19 mouse cellular contexts compared by ENCODE assay signal in the genomic region with DNA sequence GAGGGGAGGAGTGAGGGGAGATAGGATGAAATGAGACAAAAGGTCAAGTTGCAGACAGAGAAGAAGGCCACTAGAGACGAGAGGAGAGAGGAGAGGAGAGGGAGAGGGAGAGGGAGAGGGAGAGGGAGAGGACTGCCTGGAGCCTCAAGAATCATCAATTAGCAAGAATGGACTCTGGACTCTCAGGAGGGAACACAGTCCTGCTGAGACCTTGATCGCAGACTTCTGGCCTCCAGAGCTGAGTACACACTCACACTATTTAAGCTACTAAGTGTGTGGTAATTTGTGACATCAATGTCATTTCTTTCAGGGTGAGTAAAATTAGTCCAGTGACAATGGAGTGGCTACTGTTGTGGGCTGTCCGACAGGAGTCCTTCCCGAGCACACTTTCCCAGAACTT.
"Had no signal": no experiment of that assay in that cellular context is flagged by ENCODE, and none has a peak within 500 bp of the region (broad histone marks: within the 10 kb centered on the region; RNA-seq: fewer than 3 reads in every experiment).

No protein-coding gene starts in this region.

- H3K27ac ChIP-seq: midbrain, embryonic 10.5 days; midbrain, embryonic 12.5 days; neural tube, embryonic 13.5 days; neural tube, embryonic 15.5 days had no signal

- H3K4me2 ChIP-seq: lung, embryonic 14.5 days; midbrain, embryonic 12.5 days; neural tube, embryonic 13.5 days; neural tube, embryonic 15.5 days had no signal

- H3K9ac ChIP-seq: lung, embryonic 14.5 days; midbrain, embryonic 12.5 days; neural tube, embryonic 13.5 days; neural tube, embryonic 15.5 days had no signal

- H3K9me3 ChIP-seq: midbrain, embryonic 10.5 days; midbrain, embryonic 12.5 days; neural tube, embryonic 13.5 days; neural tube, embryonic 15.5 days had no signal

- H3K36me3 ChIP-seq: midbrain, embryonic 10.5 days; midbrain, embryonic 12.5 days; neural tube, embryonic 13.5 days; neural tube, embryonic 15.5 days had no signal

- H3K4me1 ChIP-seq: midbrain, embryonic 10.5 days; midbrain, embryonic 12.5 days; neural tube, embryonic 13.5 days; neural tube, embryonic 15.5 days had no signal

- H3K27me3 ChIP-seq: midbrain, embryonic 12.5 days; neural tube, embryonic 13.5 days; neural tube, embryonic 15.5 days had no signal

- H3K4me3 ChIP-seq: midbrain, embryonic 10.5 days; midbrain, embryonic 12.5 days; myocyte; neural tube, embryonic 13.5 days; neural tube, embryonic 15.5 days had no signal

- DNase-seq: lung, adult 18-20 months; lung, embryonic 14.5 days; lung, postnatal 10 days; lung, postnatal 4 days; midbrain, embryonic 14.5 days; retina, postnatal 1 day; right cerebral cortex, adult 18-20 months; right cerebral cortex, postnatal 25 days; right cerebral cortex, postnatal 4 days; spleen, adult 18-20 months; thymus, adult 2 months; thymus, postnatal 25 days; thymus, postnatal 4 days had no signal

- ATAC-seq: midbrain, embryonic 16.5 days had no signal
